Mouse (Mus musculus) embryonic facial prominence, embryonic 15.5 days (tissue): ENCODE results near the gene Zbtb48. TPM values are rescaled to one million over a fixed set of nuclear protein-coding genes. Genes with fewer than 3 reads are reported as not detected.

Source experiments
- ATAC-seq: fragments of 200-750 bp; cut with Nextera tagmentation; 2 replicates; pipeline ENCODE4 v1.8.0; 2017; ENCODE audit warnings: low read depth, moderate TSS enrichment; ENCODE audit not compliant: insufficient number of reproducible peaks, low FRiP score, low TSS enrichment
- H3K27ac ChIP-seq: fragments of 300-500 bp; sonication (generic); replicated peaks from 2 replicates; pipeline ENCODE4 v1.5.1; 2015; ENCODE audit warnings: mild to moderate bottlenecking, inconsistent platforms
- H3K27me3 ChIP-seq: fragments of 300-500 bp; sonication (generic); 2 replicates; pipeline ENCODE4 v1.6.1; 2015; ENCODE audit warnings: inconsistent platforms
- H3K36me3 ChIP-seq: fragments of 300-500 bp; sonication (generic); 2 replicates; pipeline ENCODE4 v1.6.1; 2015; ENCODE audit warnings: mild to moderate bottlenecking, inconsistent platforms
- H3K4me1 ChIP-seq: fragments of 300-500 bp; sonication (generic); 2 replicates; pipeline ENCODE4 v1.6.1; 2015; ENCODE audit warnings: inconsistent platforms
- H3K4me2 ChIP-seq: fragments of 300-500 bp; sonication (generic); replicated peaks from 2 replicates; pipeline ENCODE4 v1.6.1; 2015; ENCODE audit warnings: mild to moderate bottlenecking, inconsistent platforms
- H3K4me3 ChIP-seq: fragments of 300-500 bp; sonication (generic); replicated peaks from 2 replicates; pipeline ENCODE4 v1.5.1; 2015; ENCODE audit warnings: mild to moderate bottlenecking, inconsistent platforms
- H3K9ac ChIP-seq: fragments of 300-500 bp; sonication (generic); 2 replicates; pipeline ENCODE4 v1.6.1; 2015; ENCODE audit warnings: inconsistent platforms
- H3K9me3 ChIP-seq: fragments of 300-500 bp; sonication (generic); replicated peaks from 2 replicates; pipeline ENCODE4 v1.6.1; 2016; ENCODE audit warnings: inconsistent platforms
- WGBS: fragments of 180-500 bp; shearing (Covaris S2); methylation state at CpG from one replicate; pipeline ENCODE4 v1.1.7; 2015; 5-methylcytosine and 5-hydroxymethylcytosine counted together
- polyA plus RNA-seq: library from polyadenylated mRNA; unstranded; fragments of >200 nt; fragmentation: Nextera tagmentation; extraction: Ambion mirVana; gene quantifications from 2 replicates; pipeline ENCODE4 v1.2.1, GENCODE M21; 2015

Gene Zbtb48
- polyA plus RNA-seq, 1 experiment from 2014 or later, result 20.6 TPM

DNA sequence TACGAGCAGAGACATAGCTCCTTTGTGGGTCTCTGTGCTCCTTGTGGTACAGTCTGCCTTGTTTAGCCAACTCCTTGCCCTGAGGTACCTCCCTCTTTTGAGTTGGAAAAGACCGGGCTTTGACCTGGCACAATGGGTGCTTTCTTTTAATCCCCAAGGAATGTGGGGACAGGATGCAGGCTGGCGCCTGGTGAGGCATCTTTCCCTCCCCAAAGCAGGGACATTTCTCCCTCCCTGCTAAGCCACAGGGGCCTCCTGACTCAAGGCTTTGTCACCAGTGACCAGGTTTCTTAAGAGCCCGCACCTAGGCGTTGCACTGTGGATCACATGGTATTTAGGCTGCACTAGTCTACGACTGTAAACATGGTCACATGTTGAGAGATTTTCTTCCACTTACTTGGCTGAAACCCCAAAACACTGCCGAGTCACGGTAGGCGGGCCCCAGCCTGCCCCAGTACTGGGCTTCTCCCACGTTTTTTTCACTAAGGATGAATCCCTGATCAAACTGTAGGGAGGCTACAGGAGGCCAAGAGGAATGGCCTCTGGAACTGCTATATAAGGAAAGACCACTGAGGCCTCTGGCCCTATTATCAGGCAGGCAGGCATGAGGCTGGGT lies 17.3 kb downstream of the Zbtb48 start:
- Histone ChIP-seq H3K27me3 (no peaks in the 10 kb centered on the region), H3K9ac (peak overlapping the region; percentile 49), H3K36me3 (peaks cover 31% of the 10 kb centered on the region), H3K4me1 (peaks cover 42% of the 10 kb centered on the region), H3K9me3 (no peaks in the 10 kb centered on the region), H3K27ac (peak overlapping the region; percentile 96), H3K4me3 (peak overlapping the region; percentile 77), H3K4me2 (peak overlapping the region; percentile 95)
- 3% methylated on average over 10 of the region's 10 CpGs for WGBS
- ATAC-seq, result peak; percentile 29

DNA sequence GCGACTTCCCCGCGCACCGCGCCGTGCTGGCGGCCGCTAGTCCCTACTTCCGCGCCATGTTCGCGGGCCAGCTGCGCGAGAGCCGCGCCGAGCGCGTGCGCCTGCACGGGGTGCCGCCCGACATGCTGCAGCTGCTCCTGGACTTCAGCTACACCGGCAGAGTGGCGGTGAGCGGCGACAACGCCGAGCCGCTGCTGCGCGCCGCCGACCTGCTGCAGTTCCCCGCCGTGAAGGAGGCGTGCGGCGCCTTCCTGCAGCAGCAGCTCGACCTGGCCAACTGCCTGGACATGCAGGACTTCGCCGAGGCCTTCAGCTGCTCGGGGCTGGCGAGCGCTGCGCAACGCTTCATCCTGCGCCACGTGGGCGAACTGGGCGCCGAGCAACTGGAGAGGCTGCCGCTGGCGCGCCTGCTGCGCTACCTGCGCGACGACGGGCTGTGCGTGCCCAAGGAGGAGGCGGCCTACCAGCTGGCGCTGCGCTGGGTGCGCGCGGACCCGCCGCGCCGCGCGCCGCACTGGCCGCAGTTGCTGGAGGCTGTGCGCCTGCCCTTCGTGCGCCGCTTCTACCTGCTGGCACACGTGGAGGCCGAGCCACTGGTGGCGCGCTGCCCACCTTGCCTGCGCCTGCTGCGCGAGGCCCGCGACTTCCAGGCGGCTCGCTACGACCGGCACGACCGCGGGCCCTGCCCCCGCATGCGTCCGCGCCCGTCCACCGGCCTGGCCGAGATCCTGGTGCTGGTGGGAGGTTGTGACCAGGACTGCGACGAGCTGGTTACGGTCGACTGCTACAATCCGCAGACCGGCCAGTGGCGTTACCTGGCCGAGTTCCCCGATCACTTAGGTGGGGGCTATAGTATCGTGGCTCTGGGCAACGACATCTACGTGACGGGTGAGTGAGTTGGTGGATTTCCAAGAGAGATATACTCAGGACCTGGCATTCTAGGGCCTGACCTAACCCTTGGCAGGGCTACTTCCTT lies 18.1 kb downstream of the Zbtb48 start:
- no peaks in the 10 kb centered on the region for H3K27me3 ChIP-seq
- H3K9me3 ChIP-seq, result no peaks in the 10 kb centered on the region
- peak overlapping the region; percentile 77 for H3K4me3 ChIP-seq
- peak overlapping the region; percentile 96 for H3K27ac ChIP-seq
- peak; percentile 75 for ATAC-seq
- peaks cover 42% of the 10 kb centered on the region for H3K4me1 ChIP-seq
- peak overlapping the region; percentile 49 for H3K9ac ChIP-seq
- H3K4me2 ChIP-seq, result peak overlapping the region; percentile 95
- H3K36me3 ChIP-seq, result peaks cover 23% of the 10 kb centered on the region
- under 1% methylated on average over 115 of the region's 115 CpGs for WGBS

- H3K9me3 ChIP-seq, result no peaks in the 10 kb centered on the region
- peaks cover 42% of the 10 kb centered on the region for H3K4me1 ChIP-seq
- peaks cover 16% of the 10 kb centered on the region for H3K36me3 ChIP-seq
- WGBS, result under 1% methylated on average over 45 of the region's 45 CpGs
- ATAC-seq, result peak; percentile 90
- peak within 1 kb of the TSS; percentile 96 for H3K27ac ChIP-seq
- peak within 1 kb of the TSS; percentile 95 for H3K4me2 ChIP-seq
- H3K4me3 ChIP-seq, result peak within 1 kb of the TSS; percentile 77
- no peaks in the 10 kb centered on the region for H3K27me3 ChIP-seq
- peak within 1 kb of the TSS; percentile 49 for H3K9ac ChIP-seq
Measured at GRCm38 (mm10) chr4:152008622-152009075, 18.8 kb downstream of the Zbtb48 start, which contains the start of gene Klhl21. Klhl21 (plus strand) TSS chr4:152008803.

- ATAC-seq, result no peak
- peak overlapping the region; percentile 96 for H3K27ac ChIP-seq
- H3K36me3 ChIP-seq, result peaks cover 11% of the 10 kb centered on the region
- peaks cover 42% of the 10 kb centered on the region for H3K4me1 ChIP-seq
- H3K4me2 ChIP-seq, result peak overlapping the region; percentile 95
- no peaks in the 10 kb centered on the region for H3K9me3 ChIP-seq
- H3K9ac ChIP-seq, result no peak overlapping the region; the same call in 1 of the 2 replicates
- peak overlapping the region; percentile 77 for H3K4me3 ChIP-seq
- WGBS, result 1% methylated on average over 14 of the region's 14 CpGs
- H3K27me3 ChIP-seq, result no peaks in the 10 kb centered on the region
Measured at GRCm38 (mm10) chr4:152008148-152008500, 19.3 kb downstream of the Zbtb48 start.

DNA sequence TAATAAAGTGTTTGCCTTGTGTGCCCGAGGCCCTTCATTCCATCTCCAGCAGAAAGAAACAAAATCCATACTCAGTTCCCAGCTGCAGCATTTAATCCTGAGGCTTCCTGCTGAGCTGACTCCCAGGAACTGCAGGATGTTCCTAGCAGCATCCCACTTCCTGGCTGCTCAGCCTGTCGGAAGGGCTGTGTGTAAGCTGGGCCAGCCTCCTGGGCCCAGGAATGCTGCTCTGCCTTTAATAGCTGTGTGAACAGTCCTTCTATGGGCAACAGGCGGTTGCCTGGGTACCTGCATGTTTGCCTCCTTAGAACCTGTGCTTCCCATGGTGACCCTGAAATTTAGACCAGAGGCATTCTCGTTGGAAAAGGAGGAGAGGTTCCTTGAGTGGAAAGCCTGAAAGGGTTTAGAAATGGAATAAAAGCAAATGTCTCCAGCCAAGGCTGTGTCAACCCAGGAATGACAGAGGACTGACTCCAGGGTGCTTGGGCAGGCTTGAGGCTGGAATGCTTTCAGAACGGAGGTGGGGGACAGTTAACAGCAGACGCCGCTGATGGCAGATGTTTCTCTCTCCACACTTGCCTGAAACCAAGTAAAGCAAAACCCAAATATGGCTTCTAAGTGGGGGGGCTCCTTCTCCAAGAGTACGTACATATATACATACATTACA lies 19.9 kb downstream of the Zbtb48 start:
- ATAC-seq, result no peak
- no peak overlapping the region for H3K9ac ChIP-seq
- 4% methylated on average over 8 of the region's 8 CpGs for WGBS
- no peaks in the 10 kb centered on the region for H3K9me3 ChIP-seq
- peaks cover 6% of the 10 kb centered on the region; the same call in 1 of the 2 replicates for H3K36me3 ChIP-seq
- H3K4me3 ChIP-seq, result peak overlapping the region; percentile 77
- no peaks in the 10 kb centered on the region for H3K27me3 ChIP-seq
- H3K27ac ChIP-seq, result peak overlapping the region; percentile 96
- H3K4me1 ChIP-seq, result peaks cover 42% of the 10 kb centered on the region
- H3K4me2 ChIP-seq, result peak overlapping the region; percentile 95

DNA sequence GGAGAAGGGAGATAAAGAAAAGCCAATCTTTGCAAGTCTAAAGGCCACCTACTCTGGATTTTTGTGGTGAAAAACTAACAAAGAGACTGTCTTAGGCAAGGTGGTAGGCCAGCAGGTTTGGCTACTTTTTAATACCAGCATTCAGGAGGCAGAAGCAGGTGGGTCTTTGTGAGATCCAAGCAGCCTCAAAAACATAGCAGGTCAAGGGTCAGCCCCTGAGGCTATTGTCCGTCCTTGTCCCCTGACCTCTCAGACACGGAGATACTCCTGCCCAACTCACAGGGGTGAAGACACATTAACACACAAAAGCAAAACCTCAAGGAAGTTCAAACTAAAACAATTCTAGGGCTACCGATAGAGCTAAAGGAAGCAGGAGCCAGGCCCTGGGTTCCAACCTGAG lies 20.7 kb downstream of the Zbtb48 start:
- no peak for ATAC-seq
- 27% methylated on average over 3 of the region's 3 CpGs for WGBS

GRCm38 (mm10) chr4:152006137-152006536 lies 21.3 kb downstream of the Zbtb48 start:
- 68% methylated on average over 6 of the region's 6 CpGs for WGBS
- Histone ChIP-seq H3K9ac (no peak overlapping the region), H3K27ac (no peak overlapping the region), H3K9me3 (no peaks in the 10 kb centered on the region), H3K4me2 (no peak overlapping the region), H3K27me3 (no peaks in the 10 kb centered on the region), H3K4me3 (no peak overlapping the region), H3K4me1 (peaks cover 36% of the 10 kb centered on the region), H3K36me3 (no peaks in the 10 kb centered on the region)
- ATAC-seq, result no peak

More for the DNA sequence above, 20.7 kb downstream of the Zbtb48 start:
- no peaks in the 10 kb centered on the region for H3K36me3 ChIP-seq
- H3K9me3 ChIP-seq, result no peaks in the 10 kb centered on the region
- no peak overlapping the region for H3K4me2 ChIP-seq
- no peak overlapping the region for H3K9ac ChIP-seq
- peaks cover 41% of the 10 kb centered on the region for H3K4me1 ChIP-seq
- no peaks in the 10 kb centered on the region for H3K27me3 ChIP-seq
- H3K4me3 ChIP-seq, result no peak overlapping the region
- H3K27ac ChIP-seq, result no peak overlapping the region

DNA sequence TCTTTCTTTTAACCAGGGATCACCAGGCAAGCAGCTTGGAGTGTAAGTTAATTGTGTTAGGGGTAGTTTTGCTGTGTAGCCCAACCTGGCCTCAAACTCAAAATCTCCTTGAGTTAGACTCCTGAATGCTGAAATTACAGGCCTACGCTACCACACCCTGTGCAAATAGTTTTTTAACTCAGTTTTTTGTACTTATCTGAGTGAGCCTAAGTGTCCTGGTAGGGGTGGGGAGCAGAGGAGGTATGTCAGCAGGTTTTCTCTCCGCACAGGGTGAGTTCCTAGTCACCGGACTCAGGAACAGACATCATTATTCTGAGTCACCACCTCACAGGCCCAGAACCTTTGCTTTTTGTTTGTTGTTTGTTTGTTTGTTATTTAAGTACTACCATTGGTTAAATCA lies 25.4 kb downstream of the Zbtb48 start:
- Histone ChIP-seq H3K4me2 (no peak overlapping the region), H3K9ac (no peak overlapping the region), H3K9me3 (no peaks in the 10 kb centered on the region), H3K4me1 (peaks cover 11% of the 10 kb centered on the region), H3K36me3 (no peaks in the 10 kb centered on the region), H3K27me3 (no peaks in the 10 kb centered on the region), H3K27ac (no peak overlapping the region), H3K4me3 (no peak overlapping the region)
- 92% methylated on average over 3 of the region's 3 CpGs for WGBS
- ATAC-seq, result no peak

DNA sequence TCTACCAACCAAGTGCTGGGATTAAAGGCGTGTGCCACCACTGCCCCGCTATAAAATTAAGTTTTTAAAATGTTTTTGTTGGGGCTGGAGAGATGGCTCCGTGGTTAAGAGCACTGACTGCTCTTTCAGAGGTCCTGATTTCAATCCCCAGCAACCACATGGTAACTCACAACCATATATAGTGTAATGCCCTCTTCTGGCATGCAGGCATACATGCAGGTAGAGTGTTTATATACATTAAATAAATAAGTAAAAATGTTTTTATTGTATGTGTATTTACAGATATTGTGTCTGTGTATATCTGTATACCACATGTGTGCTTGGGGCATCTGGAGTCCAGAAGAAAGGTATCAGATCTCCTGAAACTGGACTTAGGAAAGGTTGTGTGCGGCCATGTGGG lies 26.1 kb downstream of the Zbtb48 start:
- ATAC-seq, result no peak
- H3K27ac ChIP-seq, result no peak overlapping the region
- peaks cover 9% of the 10 kb centered on the region for H3K4me1 ChIP-seq
- no peak overlapping the region for H3K4me2 ChIP-seq
- WGBS, result 54% methylated on average over 4 of the region's 4 CpGs
- no peaks in the 10 kb centered on the region for H3K36me3 ChIP-seq
- no peak overlapping the region for H3K9ac ChIP-seq
- H3K9me3 ChIP-seq, result no peaks in the 10 kb centered on the region
- no peak overlapping the region for H3K4me3 ChIP-seq
- H3K27me3 ChIP-seq, result no peaks in the 10 kb centered on the region

GRCm38 (mm10) chr4:152000906-152001305 lies 26.6 kb downstream of the Zbtb48 start:
- ATAC-seq, result no peak
- Histone ChIP-seq H3K4me3 (no peak overlapping the region), H3K9me3 (no peaks in the 10 kb centered on the region), H3K27me3 (no peaks in the 10 kb centered on the region), H3K9ac (no peak overlapping the region), H3K36me3 (no peaks in the 10 kb centered on the region), H3K4me1 (peaks cover 9% of the 10 kb centered on the region), H3K4me2 (no peak overlapping the region), H3K27ac (no peak overlapping the region)
- WGBS, result 27% methylated on average over 4 of the region's 4 CpGs

DNA sequence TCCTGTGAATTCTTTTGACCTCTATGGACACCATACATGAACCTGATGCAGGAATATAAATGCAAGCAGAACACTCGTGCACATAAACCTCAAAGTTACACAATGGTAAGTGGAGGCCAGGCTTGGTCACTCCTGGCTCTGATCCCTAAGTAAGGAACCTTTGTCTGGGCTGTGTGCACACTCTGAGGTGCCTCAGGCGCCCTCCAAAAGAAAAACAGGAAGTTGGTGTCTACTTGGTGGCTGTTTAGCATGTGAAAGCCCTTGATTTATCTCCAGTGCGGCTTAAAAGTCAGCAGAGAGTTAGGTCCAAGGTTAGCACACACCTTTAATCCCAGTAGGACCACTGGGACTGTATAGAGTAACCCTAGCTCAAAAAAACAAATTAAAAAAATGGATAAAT lies 28.0 kb downstream of the Zbtb48 start:
- Histone ChIP-seq H3K9ac (no peak overlapping the region), H3K36me3 (no peaks in the 10 kb centered on the region), H3K9me3 (no peaks in the 10 kb centered on the region), H3K4me2 (no peak overlapping the region), H3K4me1 (peaks cover 10% of the 10 kb centered on the region), H3K4me3 (no peak overlapping the region), H3K27me3 (no peaks in the 10 kb centered on the region), H3K27ac (no peak overlapping the region)
- 47% methylated on average over 3 of the region's 3 CpGs for WGBS
- no peak for ATAC-seq
